Mouse (Mus musculus): ENCODE results near the gene Gm21750. TPM values are rescaled to one million over a fixed set of nuclear protein-coding genes. Genes with fewer than 3 reads are reported as not detected.

The Gm21750 gene
- total and polyA plus RNA-seq, 3 experiments: not detected

DNA sequence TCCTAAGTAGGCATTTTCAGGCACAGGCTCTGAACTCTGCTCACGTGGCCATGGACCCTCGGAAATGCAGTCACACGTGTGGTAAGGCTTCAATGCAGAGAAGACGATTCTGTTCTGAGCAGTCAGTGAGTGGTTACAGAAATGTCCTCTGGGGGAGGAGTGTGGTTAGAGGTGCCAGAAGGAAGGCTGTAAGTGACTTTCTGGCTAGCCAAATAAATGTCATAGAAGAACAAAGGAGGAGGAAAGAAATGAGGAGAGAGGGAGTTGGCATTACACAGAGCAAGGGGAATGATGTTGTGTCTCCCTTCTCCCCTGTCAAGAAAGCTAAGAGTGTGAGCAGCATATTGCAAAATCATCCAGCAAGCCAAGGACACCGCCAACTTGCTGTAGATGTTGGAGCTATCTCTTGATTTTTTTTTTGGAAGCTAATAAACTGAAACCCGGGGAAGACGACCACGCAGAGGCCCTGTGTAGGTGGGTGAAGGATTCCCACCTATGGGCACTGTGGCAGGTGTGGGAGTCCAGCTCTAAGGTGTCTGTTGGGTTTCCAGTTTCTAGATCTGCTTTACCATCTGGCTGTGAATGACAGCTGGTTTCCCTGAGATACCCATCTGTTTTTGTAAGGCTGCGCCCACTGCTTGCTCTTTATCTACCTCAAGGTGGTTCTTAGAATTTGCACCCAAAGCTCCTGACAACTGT, 48.5 kb downstream of the Gm21750 start:
- Histone ChIP-seq H3K27ac (ENCODE audit: control insufficient read depth, low read depth, low read length) (no peak overlapping the region), H3K79me2 (ENCODE audit: control insufficient read depth, insufficient read depth, low read length, poor library complexity) (no peaks in the 10 kb centered on the region), H3K9me3 (replicated peaks; ENCODE audit: insufficient read depth, low read length) (no peaks in the 10 kb centered on the region), H3K4me3 (ENCODE audit: control insufficient read depth in 1 of 2, insufficient read depth in 1 of 2, low read depth in 2 of 2, low read length in 2 of 2) (no peak overlapping the region), H3K36me3 (ENCODE audit: control insufficient read depth in 1 of 2, insufficient read depth in 2 of 2, low read length in 2 of 2) (no peaks in the 10 kb centered on the region), H3K4me1 (ENCODE audit: control insufficient read depth in 1 of 2, insufficient read depth in 2 of 2, low read length in 2 of 2) (no peaks in the 10 kb centered on the region), H3K27me3 (ENCODE audit: control insufficient read depth in 1 of 2, insufficient read depth in 2 of 2, low read length in 2 of 2) (no peaks in the 10 kb centered on the region), H3K9ac (ENCODE audit: control insufficient read depth, low read depth, low read length, poor library complexity, severe bottlenecking) (no peak overlapping the region)
- DNase-seq (ENCODE audit: low read depth, low spot score): no peak
- TF ChIP-seq HCFC1 (IDR thresholded peaks at IDR 0.05; ENCODE audit: low read depth, low read length) (no peak), ETS1 (IDR thresholded peaks at IDR 0.05; ENCODE audit: low read depth, low read length) (no peak), MAFK (IDR thresholded peaks at IDR 0.05; ENCODE audit: borderline replicate concordance, low read depth, low read length) (no peak), CHD1 (IDR thresholded peaks at IDR 0.05; ENCODE audit: low read depth, low read length) (no peak), JUND (IDR thresholded peaks at IDR 0.05; ENCODE audit: low read depth, low read length) (no peak), POLR2AphosphoS2 (IDR thresholded peaks at IDR 0.05; ENCODE audit: low read length) (no peak), UBTF (IDR thresholded peaks at IDR 0.05; ENCODE audit: borderline replicate concordance, insufficient read depth, low read depth, low read length) (no peak), SMC3 (IDR thresholded peaks at IDR 0.05; ENCODE audit: low read depth, low read length) (no peak), NELFE (IDR thresholded peaks at IDR 0.05; ENCODE audit: low read depth, low read length) (no peak), POLR2AphosphoS5 (IDR thresholded peaks at IDR 0.05; ENCODE audit: borderline replicate concordance, low read depth, low read length) (no peak), ZNF384 (IDR thresholded peaks at IDR 0.05; ENCODE audit: low read depth, low read length) (no peak), EP300 (IDR thresholded peaks at IDR 0.05; ENCODE audit: low read depth in 1 of 2, low read length in 2 of 2) (no peak)

Other genes starting within 250 kb of the Gm21750 start
- 62.2 and 65.2 TPM in 2 replicates for gene Med4, start 151.2 kb upstream of the Gm21750 start, total RNA-seq (2012; rRNA removed)
- 10 to 100 TPM in 1 of 2 experiments, not detected in 1; 69.2 TPM for gene Med4, start 151.2 kb upstream of the Gm21750 start, polyA plus RNA-seq (2012; ENCODE audit: insufficient read depth in 1 of 2, insufficient read length in 2 of 2, low read depth in 1 of 2, low replicate concordance in 2 of 2, missing spikeins in 1 of 2)
- gene Sucla2, start 135.9 kb upstream of the Gm21750 start, total RNA-seq (2012; rRNA removed): 59.4 and 63.0 TPM in 2 replicates
- 10 to 100 TPM; 61.6 to 65.5 TPM for gene Sucla2, start 135.9 kb upstream of the Gm21750 start, polyA plus RNA-seq (2012; ENCODE audit: insufficient read depth in 1 of 2, insufficient read length in 2 of 2, low read depth in 1 of 2, low replicate concordance in 2 of 2, missing spikeins in 1 of 2)
- gene Nudt15, start 113.0 kb upstream of the Gm21750 start, total RNA-seq (2012; rRNA removed): 8.4 and 8.8 TPM in 2 replicates
- 10 to 100 TPM in 1 of 2 experiments, not detected in 1; 12.3 TPM for gene Nudt15, start 113.0 kb upstream of the Gm21750 start, polyA plus RNA-seq (2012; ENCODE audit: insufficient read depth in 1 of 2, insufficient read length in 2 of 2, low read depth in 1 of 2, low replicate concordance in 2 of 2, missing spikeins in 1 of 2)

Measured in MEL (cell line).